Mouse (Mus musculus) mesoderm, embryonic 11.5 days (tissue): ENCODE measurements around the gene Slc25a4.

Source experiments
- DNase-seq: peaks from one replicate; pipeline ENCODE4 v3.0.0-alpha.2; 2012; ENCODE audit warnings: low read depth, low spot score

Gene Slc25a4

GRCm38 (mm10) chr8:46204974-46205640, 6.0 kb downstream of the Slc25a4 start:
- DNase-seq: no peak

GRCm38 (mm10) chr8:46204301-46204700, 6.8 kb downstream of the Slc25a4 start:
- DNase-seq: no peak

- DNase-seq: no peak
These were observed 8.7 kb downstream of the Slc25a4 start for GRCm38 (mm10) chr8:46202350-46202749.

- no peak for DNase-seq
These were observed 13.4 kb downstream of the Slc25a4 start for GRCm38 (mm10) chr8:46197673-46198072.

- no peak for DNase-seq
These were observed 14.2 kb downstream of the Slc25a4 start for GRCm38 (mm10) chr8:46196877-46197276.

GRCm38 (mm10) chr8:46193100-46193499, 18.0 kb downstream of the Slc25a4 start:
- no peak for DNase-seq

GRCm38 (mm10) chr8:46185361-46185760, 25.7 kb downstream of the Slc25a4 start:
- peak; percentile 71 for DNase-seq

GRCm38 (mm10) chr8:46180136-46180535, 30.9 kb downstream of the Slc25a4 start:
- DNase-seq: no peak

GRCm38 (mm10) chr8:46173651-46174050, 37.4 kb downstream of the Slc25a4 start:
- no peak for DNase-seq

GRCm38 (mm10) chr8:46163870-46164190, 47.3 kb downstream of the Slc25a4 start:
- DNase-seq: no peak

GRCm38 (mm10) chr8:46162953-46163869, 47.9 kb downstream of the Slc25a4 start:
- DNase-seq: peak; percentile 95
